23 mouse cellular contexts compared by ENCODE assay signal in genomic region chr2:73607146-73607545, GRCm38 (mm10). TPM values are rescaled to one million over a fixed set of nuclear protein-coding genes. Genes with fewer than 3 reads are reported as not detected.
DNase-seq lines count a peak whose midpoint lies in the region; ATAC-seq and TF ChIP-seq lines count a peak whose summit lies in the region.
"Had no signal": no experiment of that assay in that cellular context is flagged by ENCODE, and none has a peak within 500 bp of the region (broad histone marks: within the 10 kb centered on the region; RNA-seq: fewer than 3 reads in every experiment).

No protein-coding gene starts in this region.

- ATAC-seq in heart, embryonic 12.5 days (ENCODE audit: insufficient number of reproducible peaks, low FRiP score), result no peak
- no peak for ATAC-seq in megakaryocyte, adult 5-6 weeks (ENCODE audit: poor library complexity, severe bottlenecking)
- ATAC-seq: forebrain, postnatal 0 days; intestine, embryonic 16.5 days; lung, postnatal 0 days; midbrain, embryonic 13.5 days had no signal

- H3K4me2 ChIP-seq in heart, embryonic 12.5 days, result no peak overlapping the region
- peak overlapping the region; percentile 56 for H3K4me2 ChIP-seq in myocyte (ENCODE audit: low read depth)
- H3K4me2 ChIP-seq: hindbrain, embryonic 15.5 days; liver, embryonic 15.5 days; midbrain, embryonic 13.5 days; neural tube, embryonic 13.5 days; stomach, embryonic 15.5 days had no signal

- H3K27me3 ChIP-seq in heart, embryonic 12.5 days (replicated peaks), result no peaks in the 10 kb centered on the region
- H3K27me3 ChIP-seq in megakaryocyte, embryonic 14.5 days (replicated peaks), result no peaks in the 10 kb centered on the region
- H3K27me3 ChIP-seq in embryonic facial prominence, embryonic 10.5 days (replicated peaks; ENCODE audit: low read depth, poor library complexity, severe bottlenecking), result no peaks in the 10 kb centered on the region
- no peaks in the 10 kb centered on the region for H3K27me3 ChIP-seq in myocyte (ENCODE audit: control insufficient read depth, insufficient read depth, insufficient read length)
- H3K27me3 ChIP-seq: hindbrain, embryonic 15.5 days; liver, embryonic 15.5 days; midbrain, embryonic 13.5 days; neural tube, embryonic 13.5 days; stomach, embryonic 15.5 days had no signal

- peaks cover 5% of the 10 kb centered on the region; the same call in 1 of the 2 replicates for H3K36me3 ChIP-seq in heart, embryonic 12.5 days
- no peaks in the 10 kb centered on the region for H3K36me3 ChIP-seq in megakaryocyte, embryonic 14.5 days (replicated peaks; ENCODE audit: low read length)
- H3K36me3 ChIP-seq in embryonic facial prominence, embryonic 10.5 days (replicated peaks), result peaks cover 24% of the 10 kb centered on the region
- H3K36me3 ChIP-seq in myocyte (ENCODE audit: control insufficient read depth, insufficient read depth), result no peaks in the 10 kb centered on the region
- H3K36me3 ChIP-seq: liver, embryonic 15.5 days; stomach, embryonic 15.5 days had no signal

- DNase-seq in heart, adult 8-10 months (ENCODE audit: low spot score), result no peak
- no peak for DNase-seq in embryonic facial prominence, embryonic 10.5 days (ENCODE audit: low spot score)
- DNase-seq in embryo, embryonic 9.5 days (ENCODE audit: extremely low spot score), result no peak
- no peak for DNase-seq in layer of hippocampus, postnatal 14 days (ENCODE audit: low spot score in 2 of 2)
- DNase-seq: adrenal gland, adult 8-10 months; cerebellum, adult 8-10 months; forebrain, postnatal 0 days; gastrocnemius, adult 2 months; left cerebral cortex, postnatal 4 days had no signal

- TF ChIP-seq POLR2A in myocyte (IDR thresholded peaks at IDR 0.05; ENCODE audit: insufficient read length, low read depth), result no peak

- peaks cover 31% of the 10 kb centered on the region for H3K4me1 ChIP-seq in heart, embryonic 12.5 days (replicated peaks)
- H3K4me1 ChIP-seq in megakaryocyte, embryonic 14.5 days, result peaks cover 70% of the 10 kb centered on the region
- H3K4me1 ChIP-seq in embryonic facial prominence, embryonic 10.5 days, result peaks cover 23% of the 10 kb centered on the region
- H3K4me1 ChIP-seq: liver, embryonic 15.5 days had no signal

- H3K79me2 ChIP-seq in myocyte (ENCODE audit: control insufficient read depth, insufficient read depth), result no peaks in the 10 kb centered on the region

- H3K4me3 ChIP-seq in heart, embryonic 12.5 days, result no peak overlapping the region
- peak overlapping the region; percentile 81 for H3K4me3 ChIP-seq in megakaryocyte, embryonic 14.5 days (replicated peaks)
- H3K4me3 ChIP-seq in embryonic facial prominence, embryonic 10.5 days, result no peak overlapping the region
- H3K4me3 ChIP-seq in myocyte, result no peak overlapping the region
- H3K4me3 ChIP-seq: gastrocnemius, adult 2 months; hindbrain, embryonic 15.5 days; liver, embryonic 15.5 days; midbrain, embryonic 13.5 days; neural tube, embryonic 13.5 days; stomach, embryonic 15.5 days had no signal

- H3ac ChIP-seq in myocyte (ENCODE audit: control insufficient read depth, insufficient read length), result no peak overlapping the region

- WGBS in heart, embryonic 12.5 days, result 67% methylated on average over 2 of the region's 2 CpGs
- 62% methylated on average over 2 of the region's 2 CpGs for WGBS in embryonic facial prominence, embryonic 10.5 days

- H3K9ac ChIP-seq in heart, embryonic 12.5 days, result 0 out of 2 replicates have a peak overlapping the region, but pooled peaks have one; percentile 26
- H3K9ac ChIP-seq: forebrain, postnatal 0 days; hindbrain, embryonic 15.5 days; liver, embryonic 15.5 days; midbrain, embryonic 13.5 days; neural tube, embryonic 13.5 days; stomach, embryonic 15.5 days had no signal

- peak overlapping the region; percentile 26; the same call in 1 of the 2 replicates for H3K27ac ChIP-seq in heart, embryonic 12.5 days (ENCODE audit: poor library complexity, severe bottlenecking)
- peak overlapping the region; percentile 67; the same call in 1 of the 2 replicates for H3K27ac ChIP-seq in embryonic facial prominence, embryonic 10.5 days (replicated peaks)
- H3K27ac ChIP-seq: gastrocnemius, adult 2 months; hindbrain, embryonic 15.5 days; liver, embryonic 15.5 days; midbrain, embryonic 13.5 days; neural tube, embryonic 13.5 days; stomach, embryonic 15.5 days had no signal

- H3K9me3 ChIP-seq in heart, embryonic 12.5 days (replicated peaks), result no peaks in the 10 kb centered on the region
- no peaks in the 10 kb centered on the region for H3K9me3 ChIP-seq in megakaryocyte, embryonic 14.5 days
- H3K9me3 ChIP-seq in embryonic facial prominence, embryonic 10.5 days, result no peaks in the 10 kb centered on the region
- H3K9me3 ChIP-seq: hindbrain, embryonic 15.5 days; liver, embryonic 15.5 days; midbrain, embryonic 13.5 days; neural tube, embryonic 13.5 days; stomach, embryonic 15.5 days had no signal

TF ChIP-seq in myocyte, 11 proteins besides CTCF, POLR2A, EP300 and RAD21:
- TF ChIP-seq USF1 (IDR thresholded peaks at IDR 0.05; ENCODE audit: low read depth) (peak; percentile 27), REST (IDR thresholded peaks at IDR 0.05; ENCODE audit: insufficient read depth, insufficient read length) (no peak)

RNA-seq across cellular contexts. Expression of gene Chrna1, which starts 27.0 kb away (rescaled TPM):
- polyA plus RNA-seq in heart, embryonic 12.5 days (2016; fragmentation: Nextera tagmentation; extraction: Ambion mirVana), result 0.06 and 0.14 TPM in 2 replicates
- under 1 TPM in 3 of 4 experiments, not detected in 1; 0.05 to 0.11 (median 0.06) TPM for total RNA-seq in heart, adult 8-10 months (2022)
- polyA plus RNA-seq in megakaryocyte, embryonic 14.5 days (2012; ENCODE audit: insufficient read depth, low replicate concordance), result not detected in 2 replicates
- 0.09 TPM in 1 of 2 replicates, not detected in the other for total RNA-seq in megakaryocyte, adult 5-6 weeks (2015)
- total RNA-seq in megakaryocyte, adult 5-6 weeks (2017), result not detected in 2 replicates
- 0.64 and 0.80 TPM in 2 replicates for polyA plus RNA-seq in embryonic facial prominence, embryonic 10.5 days (2016; fragmentation: Nextera tagmentation; extraction: Ambion mirVana)
- 391 TPM for polyA plus RNA-seq in myocyte (2012; fragmentation: generic; extraction: Trizol)
- total RNA-seq in layer of hippocampus, postnatal 14 days (2021), result under 1 TPM; 0.16 to 0.33 TPM
- total RNA-seq: common myeloid progenitor, adult 5-6 weeks; granulocyte monocyte progenitor cell, adult 5-6 weeks had no signal
- polyA plus RNA-seq: large intestine, adult 2 months had no signal

Comparison
In these comparisons a context has a peak if more than half of its experiments do, and no peak if none do; other contexts are left out.
1. RNA of gene Chrna1, which starts 27.0 kb away (polyA plus RNA-seq): 391 TPM in myocyte (single experiment); 0.64 to 0.80 TPM in embryonic facial prominence, embryonic 10.5 days, 0.06 to 0.14 TPM in heart, embryonic 12.5 days and not detected in megakaryocyte, embryonic 14.5 days; every median in the first group is over 100 times any median in the second.